Mouse (Mus musculus) CH12F3 (cell line): ENCODE measurements around the gene Npepps.
"Not testable (repeated sequence)": the region's sequence is repeated elsewhere in the genome, so short reads cannot be mapped to it uniquely, and the experiment has no call there.

Source experiments
- in situ Hi-C: fragments of 300-500 bp; cut with MboI; formaldehyde crosslinking; loops from 2 replicates; pipeline ENCODE4 v1.14.3; 2020; ENCODE audit warnings: low sequenced_read_pairs

Npepps gene

DNA sequence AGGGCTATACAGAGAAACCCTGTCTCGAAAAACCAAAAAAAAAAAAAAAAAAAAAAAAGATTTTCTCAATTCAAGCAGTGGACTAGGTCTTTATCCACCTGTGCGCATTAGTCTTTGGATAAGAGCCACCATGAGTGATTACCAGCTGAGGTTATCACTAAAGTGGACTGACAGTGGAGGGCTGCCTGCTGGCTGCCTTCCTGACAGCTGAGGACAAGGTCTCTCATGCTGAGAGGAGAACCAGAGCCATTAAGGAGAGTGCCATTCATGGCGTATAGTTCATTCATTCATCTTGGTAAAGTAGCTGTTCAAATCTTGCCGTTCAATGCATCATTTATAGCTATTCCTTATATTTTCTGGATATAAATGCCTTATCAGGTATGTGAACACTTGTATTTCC lies 16.1 kb upstream of the Npepps start:
- in situ Hi-C loops = no loop called here

DNA sequence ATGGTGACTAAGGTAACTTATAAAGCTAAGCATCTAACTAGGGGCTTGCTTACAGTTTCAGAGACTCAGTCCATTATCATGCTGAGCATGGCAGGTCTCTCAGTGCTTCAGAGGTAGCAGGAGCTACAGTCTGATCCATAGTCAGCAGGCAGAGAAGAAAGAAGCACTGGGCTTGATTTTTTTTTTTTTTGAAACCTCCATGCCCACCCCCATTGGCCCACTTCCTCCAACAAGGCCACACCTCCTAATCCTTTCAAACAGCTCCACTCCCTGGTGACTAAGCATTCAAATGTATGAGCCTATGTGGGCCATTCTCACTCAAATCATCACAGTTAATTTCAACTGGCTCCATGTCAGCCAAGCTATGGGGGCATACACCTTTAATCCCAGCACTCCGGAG lies 12.3 kb upstream of the Npepps start:
- in situ Hi-C loops = no loop called here

DNA sequence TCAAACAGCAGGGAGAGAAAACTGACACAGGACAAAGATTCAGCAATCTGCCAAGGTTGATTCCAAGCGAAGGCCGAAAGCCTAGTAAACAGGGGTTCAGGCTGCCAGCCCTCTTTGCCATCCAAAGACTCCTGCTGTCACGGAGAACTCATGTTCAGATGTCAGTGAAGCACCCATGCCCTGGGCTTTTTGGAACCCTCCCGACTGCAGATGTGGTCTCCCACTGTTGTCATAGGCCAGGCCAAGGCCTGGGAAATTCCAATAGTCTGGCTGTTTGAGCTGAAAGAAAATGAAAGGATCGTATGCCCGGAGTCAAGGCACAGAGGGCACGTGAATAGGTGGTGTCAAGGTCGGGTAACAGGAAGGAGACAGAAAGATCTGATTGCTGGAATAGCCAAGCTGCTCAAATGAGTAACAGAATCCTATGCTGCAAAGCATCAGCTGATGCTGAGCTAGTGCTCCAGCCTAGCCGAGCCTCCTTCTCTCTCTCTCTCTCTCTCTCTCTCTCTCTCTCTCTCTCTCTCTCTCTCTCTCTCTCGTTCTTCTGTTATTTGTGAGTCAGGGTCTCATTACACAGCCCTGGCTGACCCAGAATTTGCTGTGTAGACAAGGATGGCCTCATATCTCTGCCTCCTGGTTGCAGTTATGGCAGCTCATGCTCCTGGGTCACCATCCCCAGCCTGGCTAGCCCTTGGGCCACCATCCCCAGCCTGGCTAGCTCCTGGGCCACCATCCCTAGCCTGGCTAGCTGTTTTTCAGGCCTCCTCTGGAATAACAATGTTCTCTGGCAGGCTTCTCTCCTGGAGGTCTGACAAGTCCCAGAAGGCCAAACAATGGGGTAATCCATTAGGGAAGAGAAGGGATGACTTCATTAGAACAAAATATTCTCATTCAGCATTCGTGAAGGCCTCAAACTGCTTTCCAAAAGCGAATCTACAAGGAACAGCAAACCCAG lies 9.1 kb upstream of the Npepps start:
- in situ Hi-C loops = no loop called here

DNA sequence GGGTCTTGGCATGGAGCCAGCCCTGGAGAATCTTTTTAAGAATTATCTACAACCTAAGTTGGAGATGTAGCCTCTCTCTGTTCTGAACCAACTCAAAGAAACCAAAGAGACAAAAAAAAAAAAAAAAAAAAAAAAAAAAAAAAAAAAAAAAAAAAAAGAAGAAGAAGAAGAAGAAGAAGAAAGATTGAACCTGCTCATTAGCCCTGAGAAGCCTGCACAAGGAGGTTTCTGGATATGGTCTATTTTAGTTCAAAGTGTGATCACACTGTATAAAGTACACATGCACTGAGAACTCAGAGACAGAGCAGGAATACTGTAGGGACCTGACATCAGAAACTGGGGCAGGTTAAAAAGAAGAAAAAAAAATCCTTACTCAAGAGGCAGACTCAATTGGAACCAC lies 7.2 kb upstream of the Npepps start:
- in situ Hi-C loops = no loop called here

DNA sequence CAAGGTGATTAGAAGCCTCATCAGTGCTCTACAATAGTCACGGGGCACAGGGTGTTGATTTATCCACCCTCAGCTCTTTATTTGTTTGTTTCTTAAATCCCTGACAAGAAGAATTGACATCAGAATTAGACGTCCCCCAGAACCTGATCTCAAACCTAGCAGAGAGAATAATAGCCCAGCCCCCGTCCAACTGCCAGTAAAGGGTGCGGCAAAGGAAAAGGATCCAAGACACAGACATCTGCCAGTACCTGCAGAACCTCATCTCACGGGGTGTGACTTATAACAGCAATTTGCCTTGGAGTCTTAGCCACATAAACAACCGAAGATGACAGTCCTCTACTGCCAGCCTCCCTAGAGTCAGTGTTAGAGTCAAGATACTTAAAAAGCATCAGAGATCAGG lies 6.5 kb upstream of the Npepps start:
- in situ Hi-C loops = no loop called here

DNA sequence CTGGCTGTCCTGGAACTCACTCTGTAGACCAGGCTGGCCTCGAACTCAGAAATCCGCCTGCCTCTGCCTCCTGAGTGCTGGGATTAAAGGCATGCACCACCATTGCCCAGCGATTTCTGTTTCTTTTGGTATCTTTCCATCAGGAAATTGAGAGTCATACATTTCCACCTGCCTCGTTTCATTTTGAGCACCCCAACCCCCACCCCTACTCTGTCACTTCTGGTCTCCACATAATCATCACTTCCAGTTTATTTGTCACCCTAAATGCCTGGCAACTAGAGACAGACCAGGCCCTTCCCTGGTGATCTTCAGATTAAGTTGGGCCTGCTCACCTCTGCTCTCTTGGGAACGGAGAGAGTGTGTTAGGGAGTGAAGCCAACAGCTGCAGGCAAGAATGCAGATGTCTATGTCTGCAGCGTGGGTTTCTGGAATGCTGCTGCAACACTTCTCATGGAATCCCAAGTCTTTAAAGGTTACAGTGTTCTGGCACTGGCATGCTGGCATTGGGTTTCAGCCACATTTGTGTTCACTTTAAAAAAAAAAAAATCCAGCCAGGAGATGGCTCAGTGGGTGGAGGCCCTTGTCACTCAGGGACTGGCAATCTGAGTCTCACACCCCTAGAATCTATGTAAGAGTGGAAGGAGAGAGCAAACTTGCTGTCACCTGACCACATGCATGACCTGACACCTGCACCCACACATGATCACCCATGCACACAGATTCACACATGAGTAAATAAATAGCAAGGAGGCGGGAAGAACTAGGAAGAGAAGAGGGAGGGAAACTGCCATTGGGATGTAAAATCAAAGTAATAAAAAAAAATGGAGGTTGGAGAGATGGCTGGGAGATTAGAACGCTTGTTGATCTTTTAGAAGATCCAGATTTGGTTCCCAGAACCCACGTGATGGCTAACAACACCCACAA lies 5.7 kb upstream of the Npepps start:
- in situ Hi-C loops = no loop called here

DNA sequence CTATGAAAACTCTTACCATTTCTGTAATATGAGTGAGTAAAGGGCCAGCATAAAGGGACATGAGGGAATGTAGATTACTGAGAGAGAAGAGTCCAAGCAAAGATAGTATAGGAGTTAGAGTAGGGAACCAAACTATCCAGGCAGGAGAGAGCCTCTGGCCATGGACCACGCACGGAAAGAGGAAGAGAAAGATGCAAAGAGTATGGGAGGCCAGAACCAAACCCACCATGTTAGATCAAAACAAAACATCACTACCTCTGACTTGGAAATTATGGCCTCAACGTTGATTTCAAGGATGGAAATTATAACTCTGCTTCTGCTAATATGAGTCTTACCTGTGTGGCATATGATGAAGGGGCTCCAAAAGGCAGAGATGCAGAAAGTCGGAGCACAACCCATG lies 4.4 kb upstream of the Npepps start:
- in situ Hi-C loops = no loop called here

DNA sequence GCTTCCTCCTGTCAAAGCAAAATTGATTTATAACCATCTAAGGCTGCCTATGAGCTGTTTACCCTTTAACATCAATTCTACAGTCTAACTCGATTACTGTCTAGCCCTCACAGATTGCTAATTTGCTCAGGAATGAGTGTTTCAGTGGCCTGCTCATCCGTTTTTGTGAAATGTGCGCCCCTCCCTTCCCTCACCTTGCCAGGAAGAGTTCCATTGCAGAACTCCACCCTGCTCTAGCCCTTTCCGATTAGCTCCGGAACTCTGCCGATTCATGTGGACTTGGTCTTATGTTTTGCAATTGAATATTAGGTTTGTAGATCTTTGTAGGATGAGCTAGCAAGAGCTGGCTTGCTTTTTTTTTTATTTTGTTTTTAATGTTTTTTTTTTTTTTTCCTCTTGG lies 1.7 kb upstream of the Npepps start:
- in situ Hi-C loops = no loop called here

DNA sequence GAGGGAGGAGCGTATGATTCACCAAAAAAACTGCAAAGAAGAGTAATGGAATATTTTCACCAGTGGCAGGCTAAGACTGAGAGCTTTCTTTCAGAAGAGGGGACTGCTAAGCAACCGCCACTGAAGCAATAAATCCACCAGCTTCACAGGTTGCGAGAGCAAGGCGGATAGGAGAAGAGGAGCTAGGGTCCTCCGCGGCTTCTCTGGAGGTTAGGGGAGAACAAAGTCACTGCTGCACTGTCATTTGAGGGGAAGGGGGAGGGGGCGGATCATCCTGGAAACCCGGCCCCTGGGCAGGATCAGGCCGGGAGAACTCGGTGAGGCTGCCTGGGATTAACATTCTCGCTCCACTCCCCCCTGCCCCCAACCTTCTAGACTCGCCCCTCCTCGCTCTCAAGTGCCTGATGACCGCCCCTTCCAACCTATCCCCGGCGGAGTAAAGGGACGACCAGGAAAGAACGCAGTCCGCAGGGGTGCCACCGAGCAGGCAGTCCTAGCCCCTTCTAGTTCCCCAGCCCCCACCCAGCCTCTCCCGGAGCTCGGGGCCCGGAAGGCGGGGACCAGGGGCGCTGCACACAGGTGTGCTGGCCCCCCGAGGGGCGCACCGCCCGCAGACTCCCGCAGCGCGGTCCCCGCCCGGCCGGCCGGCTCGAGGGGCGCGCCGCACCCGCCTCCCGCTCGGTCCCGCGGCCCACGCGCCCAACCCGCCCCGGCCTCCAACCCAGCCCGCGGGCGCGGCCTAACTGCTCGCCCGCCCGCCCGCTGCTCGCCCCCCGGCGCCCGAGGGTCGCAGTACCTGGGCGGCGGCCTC lies 828 bp downstream of the Npepps start:
- in situ Hi-C loops = no loop called here

DNA sequence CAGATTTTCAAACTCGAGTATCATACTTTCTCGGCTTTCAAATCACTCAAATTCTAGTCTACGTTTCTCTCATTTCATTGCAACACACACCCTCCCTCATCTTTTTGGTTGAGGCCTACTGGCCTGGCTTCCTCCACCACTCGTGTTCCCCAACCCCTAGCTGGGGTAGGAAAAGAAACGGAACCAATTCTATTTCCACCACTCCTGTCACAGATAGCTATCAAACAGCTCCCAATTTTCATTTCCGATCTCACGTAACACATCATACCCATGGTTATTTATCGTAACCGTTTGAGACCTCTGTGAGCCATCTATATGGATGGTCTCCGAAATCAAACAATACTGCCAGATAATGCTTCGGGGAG lies 1.4 kb downstream of the Npepps start:
- in situ Hi-C loops = no loop called here

DNA sequence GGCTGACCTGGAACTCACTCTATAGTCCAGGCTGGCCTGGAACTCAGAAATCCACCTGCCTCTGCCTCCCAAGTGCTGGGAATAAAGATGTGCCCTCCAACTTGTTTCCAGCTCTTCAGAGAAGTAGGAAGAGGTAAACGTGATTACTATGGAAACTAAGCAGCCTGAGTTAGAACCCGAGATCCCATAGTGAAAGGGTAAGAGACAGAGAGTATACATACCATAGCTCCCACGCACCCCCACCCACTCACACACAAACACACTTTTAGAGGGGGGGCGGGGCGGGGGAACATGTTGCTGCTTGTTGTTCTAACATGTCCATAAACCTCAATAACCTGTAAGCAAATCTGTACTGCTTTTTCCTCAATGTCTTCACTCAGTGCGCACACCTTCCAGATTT lies 2.0 kb downstream of the Npepps start:
- in situ Hi-C loops = no loop called here

DNA sequence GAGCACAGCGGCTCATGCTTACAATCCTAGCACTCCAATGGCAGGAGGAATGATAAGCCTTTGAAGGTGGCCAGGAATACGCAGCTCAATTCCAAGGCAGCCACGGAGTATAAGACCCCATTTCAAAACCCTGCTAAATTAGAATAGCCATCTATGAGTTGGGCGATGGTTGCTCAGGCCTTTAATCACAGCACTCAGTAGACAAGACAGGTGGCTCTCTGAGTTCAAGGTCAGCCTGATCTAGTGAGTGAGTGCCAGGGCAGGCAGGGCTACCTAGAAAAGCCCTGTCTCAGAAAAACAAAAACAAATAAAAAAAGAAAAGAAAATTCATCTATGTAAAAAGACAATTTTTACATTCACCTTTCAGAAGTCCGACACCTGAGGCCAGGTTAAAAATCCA lies 3.3 kb downstream of the Npepps start:
- in situ Hi-C loops = no loop called here

DNA sequence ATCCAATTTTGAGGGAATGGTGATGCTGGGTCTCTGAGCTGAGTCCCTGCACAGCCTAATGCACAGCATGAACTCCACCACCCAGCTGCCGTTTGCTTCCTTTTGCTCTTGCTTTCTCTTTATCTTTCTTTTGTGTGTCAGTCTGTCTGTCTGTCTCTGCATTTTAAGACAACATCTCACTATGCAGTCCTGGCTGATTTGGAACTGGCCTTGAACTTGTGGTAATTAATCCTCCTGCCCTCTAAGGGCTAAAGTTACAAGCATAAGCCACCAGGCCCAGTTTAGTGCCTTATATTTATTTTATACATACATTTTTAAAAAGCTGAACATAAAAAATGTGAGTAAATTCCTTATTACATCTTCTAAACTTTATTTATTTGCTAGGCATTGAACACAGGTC lies 4.4 kb downstream of the Npepps start:
- in situ Hi-C loops = no loop called here

DNA sequence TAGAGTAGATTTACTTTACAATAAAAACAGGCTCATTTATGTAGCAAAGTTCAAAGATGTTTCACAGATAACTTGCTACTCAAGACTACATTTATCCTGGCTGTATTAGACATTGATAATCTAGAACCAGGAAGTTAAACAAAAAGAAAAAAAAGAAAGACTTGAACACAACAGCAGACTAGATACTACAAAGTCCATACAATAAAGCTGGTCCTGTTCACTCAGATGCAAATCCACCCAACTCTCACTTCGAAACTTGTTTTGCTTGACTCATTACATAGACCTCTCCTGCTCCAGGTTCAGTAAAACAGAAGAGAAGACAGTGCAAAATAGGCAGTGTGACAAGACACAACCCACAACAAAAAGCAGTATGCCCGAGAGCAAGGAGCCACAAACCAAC lies 5.1 kb downstream of the Npepps start:
- in situ Hi-C loops = no loop called here

DNA sequence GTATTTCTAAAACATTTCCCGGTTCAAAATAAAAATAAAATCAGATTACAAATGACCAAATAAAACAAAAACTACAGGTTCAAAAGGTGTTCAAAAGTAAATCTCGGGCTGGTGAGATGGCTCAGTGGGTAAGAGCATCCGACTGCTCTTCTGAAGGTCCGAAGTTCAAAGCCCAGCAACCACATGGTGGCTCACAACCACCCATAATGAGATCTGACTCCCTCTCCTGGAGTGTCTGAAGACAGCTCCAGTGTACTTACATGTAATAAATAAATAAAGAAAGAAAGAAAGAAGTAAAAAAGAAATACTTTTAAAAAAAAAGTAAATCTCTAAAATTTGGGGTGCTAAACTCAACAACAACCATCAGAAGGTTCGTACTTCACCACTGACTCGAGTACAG lies 5.5 kb downstream of the Npepps start:
- in situ Hi-C loops = not testable (repeated sequence)

DNA sequence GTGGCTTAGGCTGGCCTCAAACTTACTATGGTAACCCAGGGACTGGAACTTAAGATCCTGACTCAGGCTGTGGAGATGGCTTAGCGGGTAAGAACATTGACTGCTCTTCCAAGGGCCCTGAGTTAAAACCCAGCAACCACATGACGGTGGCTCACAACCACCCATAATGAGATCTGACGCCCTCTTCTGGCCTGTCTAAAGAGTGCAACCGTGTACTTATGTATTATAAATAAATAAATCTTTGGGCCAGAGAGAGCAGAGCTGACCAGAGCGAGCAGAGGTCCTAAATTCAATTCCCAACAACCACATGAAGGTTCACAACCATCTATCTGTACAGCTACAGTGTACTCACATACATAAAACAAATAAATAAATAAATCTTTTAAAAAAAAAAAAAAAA lies 6.8 kb downstream of the Npepps start:
- in situ Hi-C loops = no loop called here

DNA sequence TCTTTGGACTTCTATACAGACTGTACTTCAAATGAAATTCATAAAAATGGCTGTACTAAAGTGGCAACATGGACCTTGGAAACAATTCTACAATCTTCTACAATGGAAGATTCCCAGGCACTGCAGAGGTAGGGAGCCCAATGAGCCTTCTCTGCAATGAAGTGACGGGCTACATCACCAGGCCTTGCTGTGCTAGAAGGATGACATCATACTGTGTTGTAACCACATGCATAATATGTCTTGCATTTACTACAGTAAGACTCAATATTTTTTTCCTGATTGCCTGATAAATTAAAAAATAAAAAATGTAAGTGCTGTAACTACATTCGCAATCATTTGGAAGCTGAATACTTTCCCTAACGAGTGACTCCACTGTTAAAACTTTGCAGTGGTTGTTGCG lies 7.6 kb downstream of the Npepps start:
- in situ Hi-C loops = no loop called here

DNA sequence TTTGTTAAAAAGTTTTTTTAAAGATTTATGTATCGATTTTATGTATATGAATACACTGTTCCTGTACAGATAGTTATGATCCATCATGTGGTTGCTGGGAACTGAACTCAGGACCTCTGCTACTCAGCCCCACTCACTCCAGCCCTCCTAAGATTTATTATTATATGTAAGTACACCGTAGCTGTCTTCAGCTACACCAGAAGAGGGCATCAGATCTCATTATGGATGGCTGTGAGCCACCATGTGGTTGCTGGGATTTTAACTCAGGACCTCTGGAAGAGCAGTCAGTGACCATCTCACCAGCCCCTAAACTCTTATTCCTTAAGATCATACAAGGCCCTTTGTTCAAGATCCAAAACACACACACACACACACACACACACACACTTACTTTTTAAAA lies 10.4 kb downstream of the Npepps start:
- in situ Hi-C loops = not testable (repeated sequence)

DNA sequence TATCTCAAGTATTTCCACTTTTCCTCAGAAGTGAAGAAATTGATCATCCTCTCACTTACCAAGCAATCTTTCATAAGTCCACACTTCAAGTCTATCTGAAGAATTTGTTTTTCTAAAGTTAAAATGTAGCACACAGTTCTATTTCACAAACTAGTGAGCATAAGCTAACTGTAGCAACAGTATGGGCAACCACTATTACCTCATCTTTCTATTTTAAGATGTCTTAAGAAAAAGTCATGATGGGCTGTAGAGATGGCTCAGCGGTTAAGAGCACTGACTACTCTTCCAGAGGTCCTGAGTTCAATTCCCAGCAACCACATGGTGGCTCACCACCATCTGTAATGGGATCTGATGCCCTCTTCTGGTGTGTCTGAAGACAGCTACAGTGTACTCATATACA lies 13.9 kb downstream of the Npepps start:
- in situ Hi-C loops = not testable (repeated sequence)

DNA sequence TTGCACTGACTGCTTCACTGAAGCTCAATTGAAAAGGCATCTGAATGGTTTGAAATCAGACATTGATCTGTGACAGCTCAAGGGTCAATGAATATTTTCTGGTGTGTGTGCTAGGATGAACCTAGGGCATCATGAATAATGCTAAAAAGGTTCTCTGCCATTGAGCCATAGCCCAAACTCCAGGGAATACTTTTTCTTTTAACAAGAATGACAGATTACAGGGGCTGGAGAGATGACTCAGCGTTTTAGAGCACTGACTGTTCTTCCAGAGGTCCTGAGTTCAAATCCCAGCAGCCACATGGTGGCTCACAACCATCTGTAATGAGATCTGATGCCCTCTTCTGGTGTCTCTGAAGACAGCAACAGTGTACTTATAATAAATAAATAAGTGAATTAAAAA lies 30.8 kb downstream of the Npepps start:
- in situ Hi-C loops = not testable (repeated sequence)

DNA sequence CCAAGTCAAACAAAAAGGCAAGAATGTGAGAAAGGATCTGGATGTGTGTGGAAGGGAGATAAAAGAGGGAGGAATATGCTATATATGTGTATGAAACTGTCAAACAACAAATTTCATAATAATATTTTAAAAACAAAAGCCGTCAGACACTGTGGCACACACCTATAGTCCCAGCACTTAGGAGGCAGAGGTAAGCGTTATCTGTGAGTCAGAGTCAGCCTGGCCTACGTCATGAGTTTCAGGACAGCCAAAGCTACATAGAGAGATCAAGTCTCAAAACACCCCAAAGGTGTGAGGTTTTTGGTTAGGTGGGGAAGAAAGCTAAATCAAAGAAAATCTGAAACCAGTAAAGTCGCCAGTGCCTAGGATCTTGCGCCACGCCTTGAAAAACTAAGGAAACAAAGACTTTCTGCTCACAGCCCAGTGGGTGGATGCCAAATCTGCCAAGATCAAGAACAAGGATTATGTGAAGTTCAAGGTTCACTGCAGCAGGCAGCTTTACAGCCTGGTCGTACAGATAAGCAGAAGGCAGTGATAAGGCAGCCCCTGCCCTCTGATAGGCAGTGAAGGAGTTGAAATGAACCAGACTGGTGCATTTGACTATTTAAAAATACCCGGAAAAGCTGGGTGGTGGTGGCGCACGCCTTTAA lies 33.8 kb downstream of the Npepps start:
- in situ Hi-C loops = no loop called here
